Mouse (Mus musculus): ENCODE data around the gene Phka1.

DNA sequence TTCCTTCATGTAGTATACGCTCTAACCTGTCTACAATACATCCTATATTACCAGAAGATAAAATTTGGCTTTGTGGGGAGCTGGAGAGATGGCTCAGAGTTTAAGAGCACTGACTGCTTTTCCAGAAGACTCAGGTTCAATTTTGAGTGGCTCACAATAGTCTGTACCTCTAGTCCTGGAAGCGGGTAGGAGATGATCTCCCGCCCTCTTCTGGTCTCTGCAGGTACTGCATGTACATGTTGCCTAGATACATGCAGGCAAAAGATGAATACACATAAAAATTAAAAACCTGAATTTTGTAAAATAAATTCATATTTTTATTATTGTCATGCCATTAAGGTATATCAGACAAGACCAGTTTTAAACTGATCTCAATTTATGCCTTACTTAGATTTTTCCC is 167.3 kb downstream of the Phka1 start:
- TF ChIP-seq CTCF (IDR thresholded peaks at IDR 0.05; ENCODE audit: control insufficient read depth, insufficient read depth, low read length) (peak; percentile 30; the same call in 1 of the 2 replicates), POLR2A (IDR thresholded peaks at IDR 0.05; ENCODE audit: borderline replicate concordance, control insufficient read depth, low read depth, low read length) (no peak)
